Mouse (Mus musculus) layer of hippocampus, adult 2 months (tissue): ENCODE measurements around the gene Dcaf12l1. TPM values are rescaled to one million over a fixed set of nuclear protein-coding genes. Genes with fewer than 3 reads are reported as not detected.
"Not testable (repeated sequence)": the region's sequence is repeated elsewhere in the genome, so short reads cannot be mapped to it uniquely, and the experiment has no call there.

Experiments used
- DNase-seq, 2 experiments: peaks; one replicate each; pipeline ENCODE4 v3.0.0; 2022; ENCODE audit warnings: low spot score in 2 of 2
- H3K27ac ChIP-seq: fragments of 200-600 bp; 2 replicates; pipeline ENCODE4 v1.8.1; 2022
- H3K4me3 ChIP-seq: fragments of 200-600 bp; 2 replicates; pipeline ENCODE4 v1.8.1; 2022; ENCODE audit warnings: mild to moderate bottlenecking
- CTCF ChIP-seq: fragments of 200-600 bp; conservative IDR thresholded peaks from 2 replicates; pipeline ENCODE4 v1.8.1; 2022; ENCODE audit warnings: antibody characterized with exemption, mild to moderate bottlenecking, moderate library complexity
- long read RNA-seq, 2 experiments: library from polyadenylated mRNA; stranded (forward); transcript quantifications; one replicate each; pipeline ENCODE4 v2.0.0; 2021; ENCODE audit warnings: borderline mapping rate in 2 of 2
- total RNA-seq, 2 experiments: library from RNA; stranded (reverse); gene quantifications; 2 replicates each; pipeline ENCODE4 v1.2.3; 2021

Gene Dcaf12l1
- 10 to 100 TPM; 39.5 to 44.3 TPM for total RNA-seq
- long read RNA-seq, experiment 1, transcript Dcaf12l1-202 (2 exons, 3,495 nt): minor isoform, 5 of 28 reads
- long read RNA-seq, experiment 1, transcript Dcaf12l1-201 (2 exons, 3,509 nt): major isoform, 22 of 28 reads
- long read RNA-seq, experiment 1, partial matches to known transcripts: 0 of 28 reads
- long read RNA-seq, experiment 1, other reads (novel, unspliced or antisense): 1 of 28 reads
- long read RNA-seq, experiment 2, transcript Dcaf12l1-202 (2 exons, 3,495 nt): minor isoform, 17 of 59 reads
- long read RNA-seq, experiment 2, transcript Dcaf12l1-201 (2 exons, 3,509 nt): major isoform, 39 of 59 reads
- long read RNA-seq, experiment 2, partial matches to known transcripts: 0 of 59 reads
- long read RNA-seq, experiment 2, other reads (novel, unspliced or antisense): 3 of 59 reads

GRCm38 (mm10) chrX:44789761-44790411 lies at the start of gene Dcaf12l1:
Gene Dcaf12l1 (minus strand): TSS chrX:44790197.
- DNase-seq: peak; percentile 34 to 55
- peak; percentile 71 for TF ChIP-seq CTCF
- peak within 1 kb of the TSS; percentile 84 for H3K27ac ChIP-seq
- peak within 1 kb of the TSS; percentile 64 for H3K4me3 ChIP-seq

GRCm38 (mm10) chrX:44809356-44809755 lies 19.4 kb upstream of the Dcaf12l1 start:
- not testable (repeated sequence) for DNase-seq, H3K27ac ChIP-seq, H3K4me3 ChIP-seq

DNA sequence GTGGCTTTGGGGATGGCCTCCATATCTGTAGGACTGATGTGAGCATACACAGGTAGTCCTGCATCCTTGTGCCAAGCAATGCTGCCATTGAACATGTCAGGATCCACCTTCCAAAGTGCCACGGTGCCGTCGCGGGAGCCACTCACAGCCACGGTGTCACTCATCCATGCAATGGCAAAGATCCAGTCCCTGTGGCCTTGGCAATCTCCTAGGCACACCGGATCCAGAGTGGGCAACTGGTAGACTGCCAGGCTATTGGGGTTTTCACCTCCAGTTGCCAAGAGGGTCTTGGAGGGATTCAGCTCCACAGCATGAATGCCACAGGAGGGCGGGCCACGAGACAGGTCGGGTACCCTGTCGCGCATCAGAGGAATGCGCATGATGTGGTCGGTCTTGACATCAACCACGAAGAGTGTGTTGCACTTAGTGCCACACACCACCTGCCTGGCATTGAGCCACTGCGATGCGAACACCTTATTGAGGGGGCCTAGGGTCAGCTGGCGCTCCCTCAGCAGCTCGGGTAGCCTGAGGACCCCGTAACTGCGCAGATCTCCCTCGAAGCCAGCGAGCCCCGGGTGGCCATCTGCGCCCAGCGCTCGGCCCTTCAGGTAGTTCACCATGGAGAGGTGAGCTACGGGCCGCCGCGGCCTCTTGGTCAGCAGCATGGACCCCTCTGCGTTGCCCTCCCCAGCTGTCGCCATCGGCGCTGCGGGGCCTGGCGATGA lies 799 bp downstream of the Dcaf12l1 start:
- peak overlapping the region; percentile 64 for H3K4me3 ChIP-seq
- no peak for TF ChIP-seq CTCF
- DNase-seq: peak in 1 of 2 experiments; percentile 11
- peak overlapping the region; percentile 84 for H3K27ac ChIP-seq
